Mouse (Mus musculus): ENCODE measurements at regions not wholly inside any gene's neighbourhood (a gene's known extent, or its start where the extent isn't known, plus 50 kb on each side); places are given as distances from the start of the nearest gene placed in this dataset.

GRCm38 (mm10) chr2:61922496-61922895, 119.8 kb downstream of the Tbr1 start:
- H3K27ac ChIP-seq (ENCODE audit: low read depth, low read length), result no peak overlapping the region
- H3K9ac ChIP-seq (ENCODE audit: low read depth, low read length), result no peak overlapping the region
- H3K4me3 ChIP-seq (ENCODE audit: low read depth, low read length), result no peak overlapping the region
- ATAC-seq (ENCODE audit: low FRiP score) (no peak), DNase-seq (ENCODE audit: low spot score) (no peak)
- no peaks in the 10 kb centered on the region for H3K4me1 ChIP-seq (replicated peaks; ENCODE audit: control insufficient read depth, insufficient read depth, low read length)
- H3K36me3 ChIP-seq (ENCODE audit: control insufficient read depth, insufficient read depth, low read length), result no peaks in the 10 kb centered on the region
- H3K27me3 ChIP-seq (ENCODE audit: control insufficient read depth, insufficient read depth, low read length), result no peaks in the 10 kb centered on the region
- H3K4me2 ChIP-seq (replicated peaks; ENCODE audit: low read depth, low read length), result no peak overlapping the region
- 83% methylated on average over 1 of the region's 1 CpGs for WGBS
- H3K9me3 ChIP-seq (ENCODE audit: control insufficient read depth, low read length), result no peaks in the 10 kb centered on the region

- Histone ChIP-seq H3K4me1 (replicated peaks; ENCODE audit: control insufficient read depth, insufficient read depth, low read length) (no peaks in the 10 kb centered on the region), H3K27ac (ENCODE audit: low read depth, low read length) (no peak overlapping the region), H3K9me3 (ENCODE audit: control insufficient read depth, low read length) (no peaks in the 10 kb centered on the region), H3K9ac (ENCODE audit: low read depth, low read length) (no peak overlapping the region), H3K27me3 (ENCODE audit: control insufficient read depth, insufficient read depth, low read length) (no peaks in the 10 kb centered on the region), H3K36me3 (ENCODE audit: control insufficient read depth, insufficient read depth, low read length) (no peaks in the 10 kb centered on the region), H3K4me2 (replicated peaks; ENCODE audit: low read depth, low read length) (no peak overlapping the region), H3K4me3 (ENCODE audit: low read depth, low read length) (no peak overlapping the region)
- ATAC-seq (ENCODE audit: low FRiP score), result no peak
- 84% methylated on average over 2 of the region's 2 CpGs for WGBS
- DNase-seq (ENCODE audit: low spot score), result no peak
These were observed 108.0 kb upstream of the Slc4a10 start for GRCm38 (mm10) chr2:61938296-61938695.

- 88% methylated on average over 2 of the region's 2 CpGs for WGBS
- no peaks in the 10 kb centered on the region for H3K9me3 ChIP-seq (ENCODE audit: control insufficient read depth, low read length)
- H3K36me3 ChIP-seq (ENCODE audit: control insufficient read depth, insufficient read depth, low read length), result no peaks in the 10 kb centered on the region
- no peak overlapping the region for H3K27ac ChIP-seq (ENCODE audit: low read depth, low read length)
- DNase-seq (ENCODE audit: low spot score) (no peak), ATAC-seq (ENCODE audit: low FRiP score) (no peak)
- H3K4me1 ChIP-seq (replicated peaks; ENCODE audit: control insufficient read depth, insufficient read depth, low read length), result no peaks in the 10 kb centered on the region
- H3K27me3 ChIP-seq (ENCODE audit: control insufficient read depth, insufficient read depth, low read length), result no peaks in the 10 kb centered on the region
- no peak overlapping the region for H3K4me3 ChIP-seq (ENCODE audit: low read depth, low read length)
- no peak overlapping the region for H3K9ac ChIP-seq (ENCODE audit: low read depth, low read length)
- H3K4me2 ChIP-seq (replicated peaks; ENCODE audit: low read depth, low read length), result no peak overlapping the region
These were observed 80.3 kb upstream of the Slc4a10 start for GRCm38 (mm10) chr2:61965916-61966315.

- Histone ChIP-seq H3K4me2 (replicated peaks; ENCODE audit: low read depth, low read length) (no peak overlapping the region), H3K27me3 (ENCODE audit: control insufficient read depth, insufficient read depth, low read length) (no peaks in the 10 kb centered on the region), H3K4me3 (ENCODE audit: low read depth, low read length) (no peak overlapping the region), H3K9me3 (ENCODE audit: control insufficient read depth, low read length) (no peaks in the 10 kb centered on the region), H3K27ac (ENCODE audit: low read depth, low read length) (no peak overlapping the region), H3K9ac (ENCODE audit: low read depth, low read length) (no peak overlapping the region), H3K4me1 (replicated peaks; ENCODE audit: control insufficient read depth, insufficient read depth, low read length) (no peaks in the 10 kb centered on the region), H3K36me3 (ENCODE audit: control insufficient read depth, insufficient read depth, low read length) (no peaks in the 10 kb centered on the region)
- DNase-seq (ENCODE audit: low spot score), result peak; percentile 33
- ATAC-seq (ENCODE audit: low FRiP score), result 0 out of 2 replicates have a peak, but pooled peaks have one; percentile 10
- 33% methylated on average over 2 of the region's 2 CpGs for WGBS
These were observed 78.5 kb upstream of the Slc4a10 start for GRCm38 (mm10) chr2:61967724-61968123.

- Histone ChIP-seq H3K9me3 (ENCODE audit: control insufficient read depth, low read length) (no peaks in the 10 kb centered on the region), H3K27ac (ENCODE audit: low read depth, low read length) (no peak overlapping the region), H3K4me2 (replicated peaks; ENCODE audit: low read depth, low read length) (no peak overlapping the region), H3K4me3 (ENCODE audit: low read depth, low read length) (no peak overlapping the region), H3K36me3 (ENCODE audit: control insufficient read depth, insufficient read depth, low read length) (no peaks in the 10 kb centered on the region), H3K9ac (ENCODE audit: low read depth, low read length) (no peak overlapping the region), H3K27me3 (ENCODE audit: control insufficient read depth, insufficient read depth, low read length) (no peaks in the 10 kb centered on the region), H3K4me1 (replicated peaks; ENCODE audit: control insufficient read depth, insufficient read depth, low read length) (no peaks in the 10 kb centered on the region)
- DNase-seq (ENCODE audit: low spot score) (no peak), ATAC-seq (ENCODE audit: low FRiP score) (no peak; the same call in 1 of the 2 replicates)
- 47% methylated on average over 2 of the region's 2 CpGs for WGBS
These were observed 76.2 kb upstream of the Slc4a10 start for GRCm38 (mm10) chr2:61970029-61970428.

- Histone ChIP-seq H3K27ac (ENCODE audit: low read depth, low read length) (no peak overlapping the region), H3K9me3 (ENCODE audit: control insufficient read depth, low read length) (no peaks in the 10 kb centered on the region), H3K4me3 (ENCODE audit: low read depth, low read length) (no peak overlapping the region), H3K9ac (ENCODE audit: low read depth, low read length) (no peak overlapping the region), H3K36me3 (ENCODE audit: control insufficient read depth, insufficient read depth, low read length) (no peaks in the 10 kb centered on the region), H3K27me3 (ENCODE audit: control insufficient read depth, insufficient read depth, low read length) (no peaks in the 10 kb centered on the region), H3K4me1 (replicated peaks; ENCODE audit: control insufficient read depth, insufficient read depth, low read length) (no peaks in the 10 kb centered on the region), H3K4me2 (replicated peaks; ENCODE audit: low read depth, low read length) (no peak overlapping the region)
- 78% methylated on average over 3 of the region's 3 CpGs for WGBS
- ATAC-seq (ENCODE audit: low FRiP score) (no peak), DNase-seq (ENCODE audit: low spot score) (no peak)
These were observed 61.5 kb upstream of the Slc4a10 start for GRCm38 (mm10) chr2:61984771-61985170.

GRCm38 (mm10) chr2:61986967-61987550, 59.2 kb upstream of the Slc4a10 start:
- Histone ChIP-seq H3K9me3 (ENCODE audit: control insufficient read depth, low read length) (no peaks in the 10 kb centered on the region), H3K4me2 (replicated peaks; ENCODE audit: low read depth, low read length) (no peak overlapping the region), H3K36me3 (ENCODE audit: control insufficient read depth, insufficient read depth, low read length) (no peaks in the 10 kb centered on the region), H3K4me1 (replicated peaks; ENCODE audit: control insufficient read depth, insufficient read depth, low read length) (no peaks in the 10 kb centered on the region), H3K4me3 (ENCODE audit: low read depth, low read length) (no peak overlapping the region), H3K9ac (ENCODE audit: low read depth, low read length) (no peak overlapping the region), H3K27ac (ENCODE audit: low read depth, low read length) (no peak overlapping the region), H3K27me3 (ENCODE audit: control insufficient read depth, insufficient read depth, low read length) (no peaks in the 10 kb centered on the region)
- WGBS, result 65% methylated on average over 5 of the region's 5 CpGs
- DNase-seq (ENCODE audit: low spot score) (no peak), ATAC-seq (ENCODE audit: low FRiP score) (no peak)
